Mouse (Mus musculus) lung, postnatal 0 days (tissue): ENCODE results near the gene Hlx.

Experiments used
- CTCF ChIP-seq: IDR thresholded peaks from 2 replicates; pipeline ENCODE4 v1.5.1; 2016; ENCODE audit warnings: antibody characterized with exemption, mild to moderate bottlenecking
- EP300 ChIP-seq: IDR thresholded peaks from 2 replicates; pipeline ENCODE4 v1.6.1; 2016; ENCODE audit warnings: antibody characterized with exemption, mild to moderate bottlenecking, control low read depth

DNA sequence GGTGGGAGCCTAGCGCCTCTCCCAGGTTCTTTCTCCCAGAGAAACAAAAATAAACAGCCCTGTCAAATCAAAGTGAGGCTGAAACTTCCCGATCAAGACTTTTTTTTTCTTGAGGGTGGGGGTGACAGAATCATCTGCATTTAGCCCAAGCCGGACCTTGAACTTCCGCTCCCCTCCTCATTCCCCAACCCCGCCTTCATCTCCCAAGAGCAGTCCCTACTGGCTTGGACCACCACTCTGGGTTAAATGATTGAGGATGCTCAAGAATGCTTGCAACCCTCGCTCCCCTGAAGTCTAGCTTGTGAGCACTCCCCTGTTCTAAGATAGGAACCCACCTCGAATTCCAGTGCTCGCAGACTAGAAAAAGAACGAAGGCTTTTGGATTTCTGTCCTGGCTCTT lies 11.3 kb downstream of the Hlx start:
- TF ChIP-seq CTCF: no peak
- no peak for TF ChIP-seq EP300
